Mouse (Mus musculus): ENCODE data around the gene Vamp4. TPM values are rescaled to one million over a fixed set of nuclear protein-coding genes. Genes with fewer than 3 reads are reported as not detected.
A peak's percentile ranks its signal among the peaks of the same experiment; 100 is the strongest.

Vamp4 gene
- 68.4 and 74.9 TPM in 2 replicates for polyA plus RNA-seq (2016; fragmentation: Nextera tagmentation; extraction: Ambion mirVana)

DNA sequence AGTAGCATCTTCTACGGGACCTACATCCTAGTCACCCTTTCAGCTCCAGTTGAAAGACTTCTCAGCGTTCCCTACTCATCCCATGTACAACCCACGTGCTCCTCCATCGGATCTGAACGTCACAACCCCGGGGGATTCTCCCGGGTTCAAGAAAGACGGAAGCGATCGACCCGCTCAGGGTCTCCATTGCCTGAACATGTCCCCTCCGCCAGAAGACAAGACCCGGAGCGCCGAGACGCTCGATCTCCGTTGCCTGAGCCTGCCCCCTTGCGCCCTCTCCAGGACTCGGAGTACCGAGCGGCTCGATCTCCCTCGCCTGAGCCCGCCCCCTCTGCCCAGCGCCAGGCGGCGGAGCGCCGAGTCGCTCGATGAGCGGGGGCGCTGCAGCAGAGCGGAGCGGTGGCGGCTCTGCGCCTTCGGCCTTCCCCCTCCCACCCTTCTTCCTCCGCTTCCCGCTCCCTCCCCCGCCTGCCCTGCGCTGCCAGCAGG lies at the start of gene Vamp4:
TSS of gene Vamp4 (plus strand) at position 256 of the 489 bp plus-strand sequence.
- under 1% methylated on average over 43 of the region's 43 CpGs for WGBS
- H3K36me3 ChIP-seq: peaks cover 12% of the 10 kb centered on the region
- H3K4me1 ChIP-seq: peaks cover 22% of the 10 kb centered on the region
- H3K9me3 ChIP-seq (replicated peaks): no peaks in the 10 kb centered on the region
- peak; percentile 97 for ATAC-seq (ENCODE audit: low FRiP score)
- H3K9ac ChIP-seq: peak within 1 kb of the TSS; percentile 94
- peak within 1 kb of the TSS; percentile 77 for H3K4me2 ChIP-seq (replicated peaks)
- H3K27me3 ChIP-seq: no peaks in the 10 kb centered on the region
- peak within 1 kb of the TSS; percentile 89 for H3K4me3 ChIP-seq
- peak within 1 kb of the TSS; percentile 92 for H3K27ac ChIP-seq

DNA sequence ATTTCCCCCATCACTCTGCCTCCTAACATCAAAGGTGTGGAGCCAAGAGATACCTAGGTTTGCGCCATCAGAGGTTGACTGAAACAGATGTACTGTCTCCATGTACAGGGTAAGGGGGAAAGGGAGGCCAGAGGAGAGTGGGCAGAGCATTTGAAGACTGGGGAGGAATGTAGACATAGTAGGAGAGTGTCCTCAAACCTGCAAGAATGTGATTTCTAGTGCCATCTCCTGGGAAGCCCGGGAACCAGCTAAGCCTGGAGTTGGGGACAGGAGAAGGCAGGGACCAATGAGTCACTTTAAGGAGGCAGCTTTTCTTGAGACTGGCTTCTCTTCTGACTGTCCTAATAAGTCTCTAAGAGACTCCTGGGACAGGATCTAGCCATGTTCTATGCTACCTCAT lies 40.7 kb upstream of the Vamp4 start:
- ATAC-seq (ENCODE audit: low FRiP score): no peak
- Histone ChIP-seq H3K27me3 (0 out of 2 replicates have a peak, but pooled peaks cover 6% of the 10 kb centered on the region), H3K4me3 (no peak overlapping the region), H3K4me2 (replicated peaks) (no peak overlapping the region), H3K36me3 (peaks cover 33% of the 10 kb centered on the region), H3K9ac (no peak overlapping the region), H3K9me3 (replicated peaks) (peaks cover 3% of the 10 kb centered on the region), H3K27ac (no peak overlapping the region), H3K4me1 (no peaks in the 10 kb centered on the region)
- 66% methylated on average over 2 of the region's 2 CpGs for WGBS

DNA sequence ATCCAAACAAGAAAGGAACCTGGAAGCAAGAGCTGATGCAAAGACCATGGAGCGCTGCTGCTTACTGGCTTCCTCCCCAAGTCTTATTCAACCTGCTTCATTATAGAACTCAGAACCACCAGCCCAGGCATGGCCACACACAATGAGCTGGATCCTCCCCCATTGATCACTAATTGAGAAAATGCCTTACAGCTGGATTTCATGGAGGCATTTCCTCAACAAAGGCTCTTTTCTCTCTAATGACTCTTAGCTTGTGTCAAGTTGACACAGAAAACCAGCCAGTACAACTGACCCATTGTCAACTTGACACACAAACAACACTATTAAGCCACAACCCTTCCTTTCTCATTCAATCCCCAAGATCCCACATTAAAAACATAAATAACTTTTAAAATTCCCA lies 39.6 kb upstream of the Vamp4 start:
- no peak for ATAC-seq (ENCODE audit: low FRiP score)
- Histone ChIP-seq H3K27me3 (0 out of 2 replicates have a peak, but pooled peaks cover 6% of the 10 kb centered on the region), H3K9ac (no peak overlapping the region), H3K4me2 (replicated peaks) (no peak overlapping the region), H3K36me3 (peaks cover 43% of the 10 kb centered on the region), H3K4me1 (no peaks in the 10 kb centered on the region), H3K27ac (no peak overlapping the region), H3K9me3 (replicated peaks) (peaks cover 3% of the 10 kb centered on the region), H3K4me3 (no peak overlapping the region)
- WGBS: 75% methylated on average over 1 of the region's 1 CpGs

DNA sequence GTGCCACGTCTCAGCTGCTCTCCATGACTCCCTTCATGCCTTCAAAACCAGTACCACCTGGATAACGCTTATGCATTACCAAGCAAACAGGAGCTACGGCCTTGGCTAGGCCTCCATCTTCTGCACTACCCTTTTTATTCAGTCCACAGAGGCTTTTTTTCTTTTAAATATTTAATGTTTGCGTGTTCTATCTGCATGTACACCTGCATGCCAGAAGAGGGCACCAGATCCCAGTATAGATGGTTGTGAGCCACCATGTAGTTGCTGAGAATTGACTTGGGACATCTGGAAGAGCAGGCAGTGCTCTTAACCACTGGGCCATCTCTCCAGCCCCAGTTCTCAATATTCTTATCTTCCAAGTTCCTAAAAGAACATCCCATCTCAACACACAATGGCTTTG lies 38.7 kb upstream of the Vamp4 start:
- H3K36me3 ChIP-seq: peaks cover 52% of the 10 kb centered on the region
- no peaks in the 10 kb centered on the region for H3K4me1 ChIP-seq
- peaks cover 3% of the 10 kb centered on the region for H3K9me3 ChIP-seq (replicated peaks)
- H3K4me2 ChIP-seq (replicated peaks): no peak overlapping the region
- H3K4me3 ChIP-seq: no peak overlapping the region
- 0 out of 2 replicates have a peak, but pooled peaks cover 6% of the 10 kb centered on the region for H3K27me3 ChIP-seq
- H3K9ac ChIP-seq: no peak overlapping the region
- no peak for ATAC-seq (ENCODE audit: low FRiP score)
- H3K27ac ChIP-seq: no peak overlapping the region
- WGBS: 68% methylated on average over 4 of the region's 4 CpGs

DNA sequence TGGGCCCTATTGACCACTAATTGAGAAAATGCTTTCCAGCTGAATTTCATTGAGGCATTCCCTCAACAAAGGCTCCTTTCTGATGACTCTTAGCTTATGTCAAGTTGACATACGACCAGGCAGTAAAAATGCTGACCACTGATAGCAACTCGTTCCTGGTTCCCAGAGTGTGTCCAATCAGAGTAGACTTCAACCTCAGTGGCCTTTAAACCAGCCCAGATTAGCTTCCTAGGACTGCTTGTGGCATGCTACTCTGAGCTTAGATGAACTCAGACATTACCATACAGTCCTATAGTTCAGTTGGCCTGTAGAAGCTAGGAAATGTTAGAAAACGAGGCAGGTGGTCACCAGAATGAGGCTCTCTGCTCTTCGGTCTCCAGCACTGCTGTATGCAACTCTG lies 38.0 kb upstream of the Vamp4 start:
- no peak overlapping the region for H3K4me3 ChIP-seq
- H3K36me3 ChIP-seq: peaks cover 60% of the 10 kb centered on the region
- WGBS: 70% methylated on average over 4 of the region's 4 CpGs
- peaks cover 3% of the 10 kb centered on the region for H3K9me3 ChIP-seq (replicated peaks)
- 0 out of 2 replicates have a peak, but pooled peaks cover 6% of the 10 kb centered on the region for H3K27me3 ChIP-seq
- no peak for ATAC-seq (ENCODE audit: low FRiP score)
- H3K9ac ChIP-seq: no peak overlapping the region
- no peaks in the 10 kb centered on the region for H3K4me1 ChIP-seq
- no peak overlapping the region for H3K4me2 ChIP-seq (replicated peaks)
- no peak overlapping the region for H3K27ac ChIP-seq

DNA sequence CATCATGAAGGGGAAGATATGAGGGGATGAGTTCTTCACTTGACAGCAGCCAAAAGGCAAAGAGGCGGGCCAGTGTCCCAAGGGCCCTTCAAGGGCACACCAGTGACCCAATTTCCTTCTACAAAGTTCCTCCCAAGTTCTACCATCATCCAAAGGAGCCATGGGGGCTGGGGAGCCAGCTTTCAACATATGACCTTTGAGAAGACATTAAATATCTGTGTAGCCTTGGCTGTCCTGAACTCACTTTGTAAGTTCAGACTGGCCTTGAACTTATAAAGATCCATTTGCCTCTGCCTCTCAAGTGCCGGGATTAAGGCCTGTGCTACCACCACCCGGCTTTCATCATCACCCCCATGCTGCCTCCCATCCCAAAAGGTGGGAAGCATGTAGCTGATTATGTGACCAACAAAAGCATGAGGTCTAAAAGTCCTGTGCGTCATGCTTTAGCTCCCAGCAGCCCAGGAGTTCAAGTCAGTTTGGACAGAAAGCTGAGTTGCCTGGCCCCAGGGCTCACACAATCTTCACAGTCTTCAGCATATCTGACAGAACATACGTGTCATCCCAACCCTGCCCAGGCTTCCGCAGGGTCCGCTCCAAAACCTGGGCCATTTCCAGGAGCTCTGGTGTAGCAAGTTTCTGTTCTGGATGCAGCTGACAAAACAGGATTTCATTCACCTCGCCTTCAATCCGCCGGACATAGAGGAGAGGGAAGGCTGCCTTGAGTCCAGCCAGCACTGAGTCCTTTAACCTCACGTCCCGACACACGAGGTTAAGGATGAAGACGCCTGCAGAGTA lies 36.4 kb upstream of the Vamp4 start:
- Histone ChIP-seq H3K27ac (no peak overlapping the region), H3K4me2 (replicated peaks) (no peak overlapping the region), H3K4me1 (no peaks in the 10 kb centered on the region), H3K27me3 (0 out of 2 replicates have a peak, but pooled peaks cover 3% of the 10 kb centered on the region), H3K9ac (no peak overlapping the region), H3K9me3 (replicated peaks) (no peaks in the 10 kb centered on the region; the same call in 1 of the 2 replicates), H3K36me3 (peaks cover 64% of the 10 kb centered on the region), H3K4me3 (no peak overlapping the region)
- no peak for ATAC-seq (ENCODE audit: low FRiP score)
- WGBS: 93% methylated on average over 14 of the region's 14 CpGs

DNA sequence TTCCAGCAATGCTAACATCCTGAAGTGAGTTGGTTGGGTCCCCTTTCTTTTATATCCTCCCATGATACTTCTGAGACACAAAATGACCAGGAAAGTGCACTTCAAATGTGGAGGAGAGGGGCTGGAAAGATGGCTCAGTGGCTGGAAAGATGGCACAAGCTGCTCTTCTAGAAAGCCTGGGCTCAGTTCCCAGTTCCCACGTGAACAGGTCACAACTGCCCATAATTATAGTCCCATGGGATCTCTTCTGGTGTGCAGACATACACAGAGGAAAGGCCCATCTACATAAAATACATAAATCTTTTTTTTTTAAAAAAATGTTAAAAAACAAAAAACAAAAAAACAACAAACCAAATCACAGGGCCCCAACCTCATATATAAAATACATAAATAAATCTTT lies 27.1 kb upstream of the Vamp4 start:
- ATAC-seq (ENCODE audit: low FRiP score): no peak
- Histone ChIP-seq H3K4me3 (no peak overlapping the region), H3K9ac (no peak overlapping the region), H3K4me2 (replicated peaks) (no peak overlapping the region), H3K9me3 (replicated peaks) (no peaks in the 10 kb centered on the region), H3K36me3 (peaks cover 59% of the 10 kb centered on the region), H3K27me3 (no peaks in the 10 kb centered on the region), H3K4me1 (peaks cover 8% of the 10 kb centered on the region), H3K27ac (no peak overlapping the region)
- WGBS: 61% methylated on average over 1 of the region's 1 CpGs

DNA sequence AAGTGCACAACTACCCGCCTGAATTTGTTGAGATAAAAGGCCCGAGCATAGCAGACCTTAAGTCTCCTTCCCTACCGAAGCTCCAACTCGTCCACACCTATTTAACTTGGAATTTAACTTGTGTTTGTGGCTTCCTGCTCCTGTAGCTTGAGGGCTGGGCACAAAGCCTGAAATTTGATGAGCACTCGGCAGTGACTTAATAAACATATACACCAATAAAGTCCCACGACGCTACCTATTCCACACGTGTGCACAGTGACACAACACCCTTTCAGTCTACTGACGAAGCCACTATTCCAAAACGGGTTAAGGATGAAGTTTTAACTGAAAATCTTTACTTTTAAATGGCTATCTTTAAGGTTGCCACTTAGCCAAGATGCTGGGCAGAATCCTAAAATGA lies 22.7 kb upstream of the Vamp4 start:
- Histone ChIP-seq H3K36me3 (peaks cover 30% of the 10 kb centered on the region), H3K4me3 (peak overlapping the region; percentile 71), H3K9ac (peak overlapping the region; percentile 71), H3K9me3 (replicated peaks) (no peaks in the 10 kb centered on the region), H3K27ac (no peak overlapping the region), H3K4me2 (replicated peaks) (peak overlapping the region; percentile 78), H3K4me1 (peaks cover 12% of the 10 kb centered on the region), H3K27me3 (no peaks in the 10 kb centered on the region)
- WGBS: 14% methylated on average over 10 of the region's 10 CpGs
- ATAC-seq (ENCODE audit: low FRiP score): no peak

DNA sequence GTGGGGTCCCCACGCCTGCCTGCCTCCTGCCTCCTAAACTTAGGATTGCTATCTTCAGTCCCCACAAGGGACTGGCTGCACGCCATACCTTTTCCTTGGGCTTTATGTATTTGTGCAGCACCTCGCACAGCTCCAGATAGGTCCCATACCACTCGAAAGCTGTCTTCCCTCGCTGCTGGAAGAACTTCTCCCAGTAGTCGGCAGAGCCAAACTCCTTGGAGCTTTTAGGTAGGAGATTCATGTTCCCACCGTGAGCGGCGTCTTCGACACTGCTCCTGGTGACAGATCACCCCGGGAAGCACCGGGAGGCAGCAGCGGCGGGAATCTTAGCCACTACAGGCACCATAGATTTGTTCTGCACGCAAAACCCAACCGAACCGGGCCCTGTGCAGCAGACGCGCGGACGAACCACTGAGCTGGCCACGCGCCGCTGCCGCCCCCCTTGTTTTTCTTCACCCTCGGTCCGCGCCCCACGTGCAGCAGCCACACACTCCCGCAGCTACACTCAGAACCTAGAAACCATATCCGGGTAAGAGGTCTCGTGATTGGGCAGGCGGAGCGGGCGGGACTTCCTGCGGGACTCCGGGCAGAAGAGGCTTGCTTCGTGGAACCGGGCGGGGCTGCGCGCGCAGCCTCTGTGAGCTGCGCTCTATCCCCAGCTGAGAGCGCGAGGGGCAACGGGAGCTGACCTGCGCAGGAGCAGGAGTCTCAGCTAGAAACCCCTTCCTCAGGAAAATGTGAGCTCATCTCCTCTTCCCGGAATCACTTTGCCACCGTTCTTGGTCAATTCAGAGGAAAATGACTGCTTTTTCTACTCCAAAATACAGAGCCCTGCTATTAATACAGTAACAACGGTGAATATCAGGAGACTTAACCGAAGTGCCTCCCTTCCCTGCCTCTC lies 22.0 kb upstream of the Vamp4 start, which contains the start of gene Mettl13:
TSS of gene Mettl13 (minus strand) at position 536 of the 901 bp plus-strand sequence.
- H3K36me3 ChIP-seq: peaks cover 27% of the 10 kb centered on the region
- no peaks in the 10 kb centered on the region for H3K9me3 ChIP-seq (replicated peaks)
- H3K9ac ChIP-seq: peak within 1 kb of the TSS; percentile 71
- H3K4me2 ChIP-seq (replicated peaks): peak within 1 kb of the TSS; percentile 78
- ATAC-seq (ENCODE audit: low FRiP score): peak; percentile 99
- H3K27ac ChIP-seq: peak within 1 kb of the TSS; percentile 74
- H3K27me3 ChIP-seq: no peaks in the 10 kb centered on the region
- H3K4me1 ChIP-seq: peaks cover 12% of the 10 kb centered on the region
- WGBS: under 1% methylated on average over 51 of the region's 52 CpGs
- H3K4me3 ChIP-seq: peak within 1 kb of the TSS; percentile 71

DNA sequence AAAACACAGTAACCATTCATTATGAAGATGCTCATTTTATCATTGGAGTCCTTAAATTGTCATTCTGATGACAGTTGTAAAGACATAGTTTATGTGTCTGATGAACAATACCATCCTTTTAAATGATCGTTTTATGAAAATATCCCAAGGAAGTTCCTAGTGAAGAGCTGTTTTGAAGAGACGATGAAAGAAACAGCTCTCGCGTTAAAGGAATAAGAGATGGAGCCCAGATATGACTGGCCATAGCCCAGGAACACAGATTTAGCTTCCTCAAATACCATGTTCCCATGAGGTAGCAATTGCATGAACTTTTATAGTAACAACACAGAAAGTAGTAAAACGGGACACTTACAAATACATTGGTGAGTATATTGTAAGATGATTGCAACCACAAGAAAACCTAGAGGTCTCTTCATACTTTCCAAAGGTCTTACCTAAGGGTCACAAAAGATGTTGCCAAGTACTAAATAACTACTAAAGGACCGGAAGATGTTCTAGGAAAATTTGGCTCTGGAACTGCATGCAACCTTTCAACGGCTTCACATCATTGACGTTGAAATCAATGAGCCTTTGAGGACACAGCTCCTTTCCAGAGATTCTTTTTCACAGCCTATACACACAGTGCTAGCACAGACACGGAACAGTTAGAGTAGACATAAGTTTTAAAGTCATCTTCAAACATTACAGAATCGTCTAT lies 21.2 kb upstream of the Vamp4 start:
- Histone ChIP-seq H3K4me2 (replicated peaks) (peak overlapping the region; percentile 78), H3K27me3 (no peaks in the 10 kb centered on the region), H3K27ac (peak overlapping the region; percentile 74), H3K9me3 (replicated peaks) (no peaks in the 10 kb centered on the region), H3K9ac (peak overlapping the region; percentile 71), H3K4me3 (peak overlapping the region; percentile 71), H3K4me1 (peaks cover 12% of the 10 kb centered on the region), H3K36me3 (peaks cover 22% of the 10 kb centered on the region)
- WGBS: 70% methylated on average over 10 of the region's 10 CpGs
- 0 out of 2 replicates have a peak, but pooled peaks have one; percentile 9 for ATAC-seq (ENCODE audit: low FRiP score)

DNA sequence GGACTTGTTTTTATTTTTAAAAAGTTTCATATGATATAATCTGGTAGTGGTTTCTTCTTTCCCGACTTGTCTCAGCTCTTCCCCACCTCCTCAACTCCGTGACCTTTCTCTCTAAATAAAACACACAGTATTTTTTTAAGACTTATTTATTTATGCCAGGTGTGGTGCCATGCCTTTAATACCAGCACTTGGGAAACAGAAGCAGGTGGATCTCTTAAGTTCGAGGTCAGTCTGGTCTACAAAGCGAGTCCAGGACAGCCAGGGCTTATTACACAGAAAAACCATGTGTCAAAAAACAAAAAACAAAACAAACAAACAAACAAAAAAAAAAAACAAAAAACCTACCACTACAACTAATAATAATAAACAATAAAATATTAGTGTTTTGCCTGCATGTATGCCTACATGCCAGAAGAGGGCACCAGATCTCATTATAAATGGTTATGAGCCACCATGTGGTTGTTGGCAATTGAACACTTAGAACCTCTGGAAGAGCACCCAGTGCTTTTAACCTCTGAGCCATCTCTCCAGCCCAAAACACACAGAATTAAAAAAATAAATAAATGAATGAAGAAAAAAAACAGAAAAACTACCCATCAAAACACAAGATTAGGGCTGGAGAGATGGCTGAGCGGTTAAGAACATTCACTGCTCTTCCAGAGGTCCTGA lies 20.6 kb upstream of the Vamp4 start:
- Histone ChIP-seq H3K36me3 (peaks cover 16% of the 10 kb centered on the region), H3K9me3 (replicated peaks) (no peaks in the 10 kb centered on the region), H3K27ac (no peak overlapping the region), H3K4me2 (replicated peaks) (no peak overlapping the region), H3K4me3 (no peak overlapping the region), H3K27me3 (no peaks in the 10 kb centered on the region), H3K4me1 (peaks cover 12% of the 10 kb centered on the region), H3K9ac (no peak overlapping the region)
- ATAC-seq (ENCODE audit: low FRiP score): no peak
- 69% methylated on average over 5 of the region's 5 CpGs for WGBS

All from hindbrain, embryonic 12.5 days (tissue).